Mouse (Mus musculus): ENCODE results near the gene Urm1. TPM values are rescaled to one million over a fixed set of nuclear protein-coding genes. Genes with fewer than 3 reads are reported as not detected.
"Not testable (repeated sequence)": the region's sequence is repeated elsewhere in the genome, so short reads cannot be mapped to it uniquely, and the experiment has no call there.

Urm1 gene
- total RNA-seq (2021): 10 to 100 TPM; 30.4 to 34.2 TPM

- peak; percentile 57 to 68 for DNase-seq
- intact Hi-C loops (cut with DNase I): no loop called here
These were observed at the start of gene Urm1 for GRCm38 (mm10) chr2:29820025-29820817. Gene Urm1 (plus strand): TSS chr2:29820075.

GRCm38 (mm10) chr2:29770162-29770561 lies 49.7 kb upstream of the Urm1 start:
- intact Hi-C loops (cut with DNase I): no loop called here
- DNase-seq: no peak

GRCm38 (mm10) chr2:29771611-29772461 lies 48.0 kb upstream of the Urm1 start:
- intact Hi-C loops (cut with DNase I): no loop called here

GRCm38 (mm10) chr2:29773323-29773722 lies 46.6 kb upstream of the Urm1 start:
- no peak for DNase-seq

More at GRCm38 (mm10) chr2:29771611-29772461, 48.0 kb upstream of the Urm1 start:
- no peak for DNase-seq

GRCm38 (mm10) chr2:29781256-29781655 lies 38.6 kb upstream of the Urm1 start:
- intact Hi-C loops (cut with DNase I); DNase-seq: not testable (repeated sequence)

More at GRCm38 (mm10) chr2:29773323-29773722, 46.6 kb upstream of the Urm1 start:
- intact Hi-C loops (cut with DNase I): no loop called here

- intact Hi-C loops (cut with DNase I): no loop called here
- DNase-seq: no peak
These were observed 35.6 kb upstream of the Urm1 start for GRCm38 (mm10) chr2:29784290-29784689.

GRCm38 (mm10) chr2:29787104-29787917 lies 32.6 kb upstream of the Urm1 start, which contains the start of gene Coq4:
Gene Coq4 (plus strand): TSS chr2:29787493.
- peak; percentile 87 to 88 for DNase-seq
- intact Hi-C loops (cut with DNase I): no loop called here

GRCm38 (mm10) chr2:29787937-29788681 lies 31.8 kb upstream of the Urm1 start, which contains the start of gene Trub2:
Gene Trub2 (minus strand): TSS chr2:29788502.
- peak; percentile 82 to 84 for DNase-seq
- intact Hi-C loops (cut with DNase I): no loop called here

- intact Hi-C loops (cut with DNase I): no loop called here
- no peak for DNase-seq
These were observed 26.9 kb upstream of the Urm1 start for GRCm38 (mm10) chr2:29792772-29793487.

GRCm38 (mm10) chr2:29802075-29802826 lies 17.6 kb upstream of the Urm1 start, which contains the start of gene Slc27a4:
Gene Slc27a4 (plus strand): TSS chr2:29802634.
- intact Hi-C loops (cut with DNase I): no loop called here

GRCm38 (mm10) chr2:29802827-29803201 lies 17.1 kb upstream of the Urm1 start:
- DNase-seq: no peak
- intact Hi-C loops (cut with DNase I): no loop called here

More at GRCm38 (mm10) chr2:29802075-29802826, 17.6 kb upstream of the Urm1 start, which contains the start of gene Slc27a4:
- peak; percentile 94 to 96 for DNase-seq

- no peak for DNase-seq
- intact Hi-C loops (cut with DNase I): no loop called here
These were observed 16.5 kb upstream of the Urm1 start for GRCm38 (mm10) chr2:29803400-29803831.

- intact Hi-C loops (cut with DNase I): loop anchor here (2.0 to 5.0 kb wide), 3 partner anchors 43 to 161 kb away; no protein-coding TSS in a partner anchor
- DNase-seq: no peak
These were observed 4.0 kb upstream of the Urm1 start for GRCm38 (mm10) chr2:29815678-29816371.

- peak; percentile 85 to 89 for DNase-seq
- intact Hi-C loops (cut with DNase I): loop anchor here (2.0 to 5.0 kb wide), 3 partner anchors 41 to 160 kb away; no protein-coding TSS in a partner anchor
These were observed 2.2 kb upstream of the Urm1 start for GRCm38 (mm10) chr2:29817426-29818232.

GRCm38 (mm10) chr2:29819363-29819762 lies 512 bp upstream of the Urm1 start:
- intact Hi-C loops (cut with DNase I): loop anchor here (5.0 kb wide), 2 partner anchors 52 to 158 kb away; no protein-coding TSS in a partner anchor

GRCm38 (mm10) chr2:29826318-29826925 lies 6.5 kb downstream of the Urm1 start:
- intact Hi-C loops (cut with DNase I): no loop called here

More at GRCm38 (mm10) chr2:29819363-29819762, 512 bp upstream of the Urm1 start:
- no peak for DNase-seq

More at GRCm38 (mm10) chr2:29826318-29826925, 6.5 kb downstream of the Urm1 start:
- DNase-seq: no peak

Measured in heart, postnatal 36 days (tissue).